Mouse (Mus musculus) kidney, adult 2 months (tissue): Measurements from ENCODE around the gene Ccnb2.

Experiments
- CTCF ChIP-seq: fragments of 200-500 bp; conservative IDR thresholded peaks from 2 replicates; pipeline ENCODE4 v1.5.1; 2011; ENCODE audit warnings: low read depth, mild to moderate bottlenecking, control low read depth, low read length, moderate library complexity, mixed read lengths; ENCODE audit not compliant: insufficient read depth, insufficient read length
- POLR2A ChIP-seq: fragments of 200-500 bp; IDR thresholded peaks from one replicate; pipeline ENCODE4 v1.6.1; 2011; ENCODE audit warnings: low read depth, low read length, control low read depth

GRCm38 (mm10) chr9:70365915-70366314 is 55.4 kb downstream of the Ccnb2 start:
- TF ChIP-seq CTCF: no peak
- no peak for TF ChIP-seq POLR2A
